Mouse (Mus musculus) brain, embryonic 14.5 days (tissue): ENCODE measurements around the gene Lpo.

Source experiments
- CTCF ChIP-seq: fragments of 200-500 bp; IDR thresholded peaks from 2 replicates; pipeline ENCODE4 v1.5.1; 2012; ENCODE audit warnings: inconsistent platforms, mild to moderate bottlenecking, moderate library complexity, borderline replicate concordance; ENCODE audit not compliant: insufficient read depth, insufficient read length; ENCODE audit errors: extremely low read depth
- POLR2A ChIP-seq: fragments of 200-500 bp; IDR thresholded peaks from 2 replicates; pipeline ENCODE4 v1.6.1; 2012; ENCODE audit warnings: mild to moderate bottlenecking, inconsistent platforms, borderline replicate concordance; ENCODE audit not compliant: poor library complexity, insufficient read depth, insufficient read length, severe bottlenecking; ENCODE audit errors: extremely low read depth

DNA sequence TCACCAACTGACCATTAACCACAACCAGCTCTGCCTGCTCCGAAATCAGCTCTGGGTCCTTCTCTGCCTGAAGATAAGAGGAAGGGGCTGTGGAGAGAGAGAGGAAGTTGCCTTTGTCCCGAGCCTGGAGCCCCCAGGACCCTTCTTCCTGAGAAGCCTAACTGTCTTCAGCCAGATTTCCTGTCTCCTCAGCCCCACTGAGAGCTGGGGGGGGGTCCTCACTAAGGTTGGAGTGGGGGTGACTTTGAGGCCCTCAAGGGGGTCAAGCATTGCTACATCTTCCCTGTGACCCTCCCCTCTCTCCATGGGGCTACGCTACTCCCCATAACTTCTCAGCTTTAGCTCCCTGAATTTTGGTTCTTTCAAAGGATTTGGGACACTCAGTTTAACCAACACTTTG is 34.6 kb downstream of the Lpo start, which contains the start of gene Mpo:
- TF ChIP-seq CTCF = no peak
- TF ChIP-seq POLR2A = no peak
